Mouse (Mus musculus) spleen, adult 2 months (tissue): ENCODE results near the gene Ccdc102a. TPM values are rescaled to one million over a fixed set of nuclear protein-coding genes. Genes with fewer than 3 reads are reported as not detected.

Source experiments
- DNase-seq, 2 experiments: peaks; one replicate each; pipeline versions ENCODE4 v3.0.0 to v3.0.0-alpha.2; 2012 to 2021; ENCODE audit warnings: low spot score in 2 of 2, low read depth in 1 of 2
- H3K27ac ChIP-seq: fragments of 200-500 bp; 2 replicates; pipeline ENCODE4 v1.5.1; 2012; ENCODE audit warnings: low read length, inconsistent platforms; ENCODE audit not compliant: insufficient read depth
- H3K27me3 ChIP-seq: fragments of 200-500 bp; 2 replicates; pipeline ENCODE4 v1.6.1; 2012; ENCODE audit warnings: mild to moderate bottlenecking, moderate library complexity, low read length, inconsistent platforms; ENCODE audit not compliant: control insufficient read depth, insufficient read depth
- H3K36me3 ChIP-seq: fragments of 200-500 bp; 2 replicates; pipeline ENCODE4 v1.6.1; 2012; ENCODE audit warnings: mild to moderate bottlenecking, low read length, inconsistent platforms; ENCODE audit not compliant: control insufficient read depth, insufficient read depth
- H3K4me1 ChIP-seq: fragments of 200-500 bp; 2 replicates; pipeline ENCODE4 v1.6.1; 2011; ENCODE audit warnings: inconsistent platforms; ENCODE audit not compliant: control insufficient read depth, insufficient read depth, insufficient read length
- H3K4me3 ChIP-seq: fragments of 200-500 bp; 2 replicates; pipeline ENCODE4 v1.5.1; 2011; ENCODE audit warnings: mild to moderate bottlenecking, inconsistent platforms; ENCODE audit not compliant: insufficient read depth, insufficient read length; ENCODE audit errors: extremely low read depth
- CTCF ChIP-seq: fragments of 200-500 bp; IDR thresholded peaks from 2 replicates; pipeline ENCODE4 v1.5.1; 2011; ENCODE audit warnings: mild to moderate bottlenecking, inconsistent platforms; ENCODE audit not compliant: insufficient read depth, insufficient read length, insufficient replicate concordance; ENCODE audit errors: extremely low read depth
- POLR2A ChIP-seq: fragments of 200-500 bp; IDR thresholded peaks from 2 replicates; pipeline ENCODE4 v1.6.1; 2011; ENCODE audit warnings: low read depth, low read length, inconsistent platforms
- WGBS: fragments of 180-500 bp; shearing (Covaris S2); methylation state at CpG from one replicate; pipeline ENCODE4 v1.1.7; 2018; 5-methylcytosine and 5-hydroxymethylcytosine counted together
- polyA plus RNA-seq: library from polyadenylated mRNA; depleted of rRNA; stranded (reverse); fragments of >200 nt; gene quantifications from 2 replicates; pipeline ENCODE4 v1.2.3, GENCODE M21; 2012

The Ccdc102a gene
- polyA plus RNA-seq, 1 experiment: 10.7 TPM

GRCm38 (mm10) chr8:94875871-94876150 lies 42.1 kb downstream of the Ccdc102a start:
- H3K4me3 ChIP-seq: peak overlapping the region; percentile 57
- no peak for TF ChIP-seq CTCF
- no peak for TF ChIP-seq POLR2A
- H3K4me1 ChIP-seq: peaks cover 24% of the 10 kb centered on the region
- H3K27ac ChIP-seq: no peak overlapping the region
- peaks cover 4% of the 10 kb centered on the region for H3K27me3 ChIP-seq
- no peaks in the 10 kb centered on the region for H3K36me3 ChIP-seq
- no peak for DNase-seq
- WGBS: under 1% methylated on average over 19 of the region's 20 CpGs

GRCm38 (mm10) chr8:94875096-94875870 lies 42.6 kb downstream of the Ccdc102a start:
- 37% methylated on average over 17 of the region's 17 CpGs for WGBS
- DNase-seq: no peak
- peaks cover 7% of the 10 kb centered on the region for H3K27me3 ChIP-seq
- peaks cover 29% of the 10 kb centered on the region for H3K4me1 ChIP-seq
- TF ChIP-seq CTCF: no peak
- TF ChIP-seq POLR2A: no peak
- no peak overlapping the region for H3K27ac ChIP-seq
- H3K36me3 ChIP-seq: no peaks in the 10 kb centered on the region
- peak overlapping the region; percentile 57; the same call in 1 of the 2 replicates for H3K4me3 ChIP-seq

- no peak for TF ChIP-seq POLR2A
- peak; percentile 76; the same call in 1 of the 2 replicates for TF ChIP-seq CTCF
- Histone ChIP-seq H3K36me3 (no peaks in the 10 kb centered on the region), H3K27ac (no peak overlapping the region), H3K4me3 (no peak overlapping the region), H3K27me3 (peaks cover 9% of the 10 kb centered on the region), H3K4me1 (peaks cover 30% of the 10 kb centered on the region)
- peak in 1 of 2 experiments; percentile 61 for DNase-seq
- WGBS: 16% methylated on average over 6 of the region's 6 CpGs
These were observed 43.5 kb downstream of the Ccdc102a start for GRCm38 (mm10) chr8:94874358-94874757.

GRCm38 (mm10) chr8:94872576-94872975 lies 45.3 kb downstream of the Ccdc102a start:
- H3K36me3 ChIP-seq: no peaks in the 10 kb centered on the region
- no peak for TF ChIP-seq CTCF
- no peak for TF ChIP-seq POLR2A
- H3K4me1 ChIP-seq: peaks cover 30% of the 10 kb centered on the region
- DNase-seq: no peak
- no peak overlapping the region for H3K4me3 ChIP-seq
- peaks cover 9% of the 10 kb centered on the region for H3K27me3 ChIP-seq
- 89% methylated on average over 2 of the region's 2 CpGs for WGBS
- no peak overlapping the region for H3K27ac ChIP-seq

- Histone ChIP-seq H3K4me1 (peaks cover 30% of the 10 kb centered on the region), H3K27ac (no peak overlapping the region), H3K27me3 (peaks cover 9% of the 10 kb centered on the region), H3K4me3 (no peak overlapping the region), H3K36me3 (no peaks in the 10 kb centered on the region)
- no peak for TF ChIP-seq CTCF
- TF ChIP-seq POLR2A: no peak
- WGBS: 69% methylated on average over 3 of the region's 3 CpGs
- DNase-seq: no peak
These were observed 45.7 kb downstream of the Ccdc102a start for GRCm38 (mm10) chr8:94872156-94872555.

- H3K36me3 ChIP-seq: no peaks in the 10 kb centered on the region
- WGBS: 7% methylated on average over 7 of the region's 7 CpGs
- peaks cover 25% of the 10 kb centered on the region for H3K4me1 ChIP-seq
- DNase-seq: no peak
- H3K4me3 ChIP-seq: peak overlapping the region; percentile 20; the same call in 1 of the 2 replicates
- no peak overlapping the region for H3K27ac ChIP-seq
- peaks cover 9% of the 10 kb centered on the region for H3K27me3 ChIP-seq
- TF ChIP-seq CTCF: no peak
- no peak for TF ChIP-seq POLR2A
These were observed 46.6 kb downstream of the Ccdc102a start for GRCm38 (mm10) chr8:94871108-94871894.
